Mouse (Mus musculus) frontal cortex, adult (tissue): ENCODE data around the gene Aarsd1.
"Not testable (repeated sequence)": the region's sequence is repeated elsewhere in the genome, so short reads cannot be mapped to it uniquely, and the experiment has no call there.

Source experiments
- ATAC-seq: cut with Nextera tagmentation; 2 replicates; pipeline ENCODE4 v1.9.2; 2017; ENCODE audit warnings: mild to moderate bottlenecking, moderate library complexity, mixed read lengths; ENCODE audit not compliant: low TSS enrichment

Gene Aarsd1

DNA sequence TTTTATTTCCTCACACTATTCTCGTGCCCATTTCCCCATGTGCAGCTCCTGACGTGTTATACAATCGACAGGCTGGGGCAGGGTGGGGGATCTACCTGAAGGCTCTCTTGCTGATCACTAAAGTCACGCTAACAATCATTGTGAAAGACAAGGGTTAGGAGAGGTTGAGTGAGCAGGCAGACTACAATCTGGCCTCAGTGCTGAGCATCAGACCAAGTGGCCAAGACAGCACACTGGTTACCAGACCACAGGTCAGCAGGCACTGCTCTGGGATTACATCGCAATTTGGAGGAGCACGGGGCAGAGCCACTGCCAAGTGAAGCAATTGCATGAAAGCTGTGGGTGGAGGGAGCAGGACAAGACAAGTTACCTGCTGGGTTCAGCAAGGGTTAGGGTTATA is 38.5 kb downstream of the Aarsd1 start:
- ATAC-seq, result no peak

DNA sequence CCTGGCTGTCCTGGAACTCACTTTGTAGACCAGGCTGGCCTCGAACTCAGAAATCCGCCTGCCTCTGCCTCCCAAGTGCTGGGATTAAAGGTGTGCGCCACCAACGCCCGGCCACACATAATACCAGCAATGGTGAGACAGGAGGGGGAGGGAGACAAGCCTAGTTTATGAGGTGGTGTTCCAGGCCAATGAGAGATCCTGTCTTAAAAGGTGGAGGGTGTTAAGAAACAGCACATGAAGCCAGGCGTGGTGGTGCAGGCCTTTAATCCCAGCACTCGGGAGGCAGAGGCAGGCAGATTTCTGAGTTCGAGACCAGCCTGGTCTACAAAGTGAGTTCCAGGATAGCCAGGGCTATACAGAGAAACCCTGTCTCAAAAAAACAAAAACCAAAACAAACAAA is 39.2 kb downstream of the Aarsd1 start:
- not testable (repeated sequence) for ATAC-seq

DNA sequence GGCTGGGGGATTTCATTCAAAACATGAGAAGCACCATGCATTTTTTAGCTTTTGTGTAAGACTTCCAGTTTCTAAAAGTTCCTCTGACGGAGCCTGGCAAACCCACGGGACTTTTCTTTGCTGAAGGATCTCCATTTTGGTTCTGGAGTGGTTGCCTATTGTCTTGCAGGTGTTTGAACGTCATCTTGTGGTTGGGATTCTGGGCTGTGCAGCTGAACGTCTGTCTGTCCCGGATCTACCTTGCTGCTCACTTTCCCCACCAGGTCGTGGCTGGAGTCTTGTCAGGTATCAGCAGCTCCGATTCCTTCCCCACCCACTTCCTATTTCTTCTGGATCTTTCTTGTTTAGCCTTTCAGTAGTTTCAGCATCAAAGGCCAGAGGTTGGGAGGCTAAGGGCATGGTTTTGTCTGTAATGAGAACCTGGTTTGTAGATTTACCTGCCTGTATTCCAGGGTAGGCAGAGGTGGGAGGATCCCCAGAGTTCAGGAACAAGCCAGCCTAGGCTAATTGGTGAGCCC is 42.9 kb downstream of the Aarsd1 start:
- ATAC-seq, result no peak

DNA sequence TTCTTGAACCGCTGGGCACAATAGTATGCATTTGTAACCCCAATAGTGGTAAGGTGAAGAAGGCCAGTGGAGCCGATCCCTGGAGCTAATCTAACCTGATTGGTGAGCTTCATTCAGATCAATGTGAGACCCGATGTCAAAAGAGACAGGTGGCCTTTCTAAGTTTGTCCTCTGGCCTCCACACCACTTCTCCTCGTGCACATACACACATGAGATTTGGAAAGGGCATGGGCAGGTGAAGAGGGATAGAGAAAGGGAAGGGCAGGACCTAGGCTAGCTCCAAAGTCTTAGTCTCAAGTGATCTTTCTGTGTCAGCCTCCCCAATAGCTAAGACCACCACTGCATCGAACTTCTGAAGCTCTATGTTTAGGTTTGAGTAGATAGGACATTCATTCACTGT is 47.3 kb downstream of the Aarsd1 start:
- no peak for ATAC-seq

DNA sequence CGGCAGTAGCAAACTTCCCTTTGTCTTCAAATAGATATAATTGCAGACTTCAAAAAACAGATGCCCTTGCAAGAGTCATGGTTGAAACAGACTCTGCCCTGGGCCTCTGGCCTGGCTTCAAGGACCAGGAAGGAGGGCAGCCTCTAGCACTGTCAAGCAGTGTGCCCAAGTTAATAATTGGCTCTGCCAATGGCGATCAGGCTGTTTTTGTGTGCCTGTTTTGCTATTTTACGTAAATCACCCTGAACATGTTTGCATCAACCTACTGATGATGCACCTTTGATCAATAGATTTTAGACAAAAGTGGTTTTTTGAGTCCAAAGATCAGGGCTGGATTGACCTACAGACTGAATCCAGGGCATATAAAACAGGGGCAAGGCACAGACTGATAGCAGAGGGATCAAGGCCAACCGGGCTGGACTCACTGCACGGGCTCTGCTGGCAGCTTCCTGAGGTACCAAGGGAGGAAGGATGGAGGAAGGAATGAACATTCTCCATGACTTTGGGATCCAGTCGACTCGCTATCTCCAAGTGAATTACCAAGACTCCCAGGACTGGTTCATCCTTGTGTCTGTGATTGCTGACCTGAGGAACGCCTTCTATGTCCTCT is 50.0 kb downstream of the Aarsd1 start, which contains the start of gene G6pc:
G6pc (plus strand) TSS at position 236 of the 610 bp plus-strand sequence.
- ATAC-seq, result no peak

DNA sequence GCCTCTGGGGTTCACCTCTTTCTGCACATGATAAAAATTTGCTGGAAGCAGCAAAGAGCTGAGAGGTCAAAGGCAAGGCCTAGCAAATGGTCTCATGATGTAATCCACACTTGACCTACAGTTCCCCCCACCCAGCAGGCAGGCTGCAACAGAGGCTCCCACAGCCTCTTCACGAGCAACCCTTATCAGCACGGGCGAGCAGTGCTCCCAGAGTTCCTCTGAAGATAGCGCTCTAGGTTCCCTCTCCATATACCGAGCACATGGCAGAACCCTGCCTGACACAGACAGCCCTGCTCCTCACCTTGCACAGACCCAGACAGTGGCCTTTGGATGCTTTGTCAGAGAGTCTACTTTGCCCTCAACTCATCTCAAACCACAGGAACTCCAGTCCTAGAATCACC is 52.9 kb downstream of the Aarsd1 start:
- no peak for ATAC-seq

DNA sequence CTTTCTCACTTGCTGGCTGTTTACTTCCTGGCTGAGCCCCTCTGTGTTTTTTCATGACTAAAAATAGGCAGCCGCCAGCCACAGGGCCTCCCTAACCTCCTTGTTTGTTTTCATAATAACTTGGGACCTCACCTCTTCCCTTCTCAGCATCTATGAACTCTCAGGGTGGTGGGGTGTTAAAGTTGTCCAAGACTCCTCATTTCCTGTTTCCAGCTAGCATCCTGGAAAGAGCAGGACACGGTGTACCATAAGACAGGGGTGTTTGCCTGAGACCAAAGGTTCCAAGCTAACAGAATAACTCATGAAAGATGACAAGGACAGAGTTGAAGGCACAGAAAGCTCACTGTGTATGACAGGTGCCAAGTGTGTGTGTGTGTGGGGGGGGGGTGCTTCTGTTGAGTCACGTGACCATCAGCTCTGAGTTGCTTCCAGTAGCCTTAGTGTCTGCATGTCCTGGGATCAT is 56.7 kb downstream of the Aarsd1 start:
- ATAC-seq, result no peak

DNA sequence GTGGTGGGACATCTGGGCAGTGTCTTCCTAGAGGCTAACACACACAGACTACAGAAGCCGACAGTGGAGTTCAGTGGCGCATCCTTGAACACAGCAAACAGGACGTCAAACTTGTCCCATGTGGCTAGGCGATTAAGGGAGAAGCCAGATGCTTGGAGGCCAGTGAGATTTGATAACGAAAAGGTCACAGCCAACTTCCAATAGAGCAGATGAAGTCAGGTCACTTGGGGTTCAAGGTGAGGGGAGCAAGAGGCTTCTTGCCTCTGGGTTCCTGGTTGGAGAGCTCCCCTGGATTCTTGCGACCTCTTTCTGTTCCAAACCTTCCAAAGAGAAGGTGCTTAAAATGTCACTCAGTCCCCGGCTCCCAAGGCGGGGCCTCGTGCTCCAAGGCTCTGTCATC is 57.6 kb downstream of the Aarsd1 start:
- no peak for ATAC-seq

DNA sequence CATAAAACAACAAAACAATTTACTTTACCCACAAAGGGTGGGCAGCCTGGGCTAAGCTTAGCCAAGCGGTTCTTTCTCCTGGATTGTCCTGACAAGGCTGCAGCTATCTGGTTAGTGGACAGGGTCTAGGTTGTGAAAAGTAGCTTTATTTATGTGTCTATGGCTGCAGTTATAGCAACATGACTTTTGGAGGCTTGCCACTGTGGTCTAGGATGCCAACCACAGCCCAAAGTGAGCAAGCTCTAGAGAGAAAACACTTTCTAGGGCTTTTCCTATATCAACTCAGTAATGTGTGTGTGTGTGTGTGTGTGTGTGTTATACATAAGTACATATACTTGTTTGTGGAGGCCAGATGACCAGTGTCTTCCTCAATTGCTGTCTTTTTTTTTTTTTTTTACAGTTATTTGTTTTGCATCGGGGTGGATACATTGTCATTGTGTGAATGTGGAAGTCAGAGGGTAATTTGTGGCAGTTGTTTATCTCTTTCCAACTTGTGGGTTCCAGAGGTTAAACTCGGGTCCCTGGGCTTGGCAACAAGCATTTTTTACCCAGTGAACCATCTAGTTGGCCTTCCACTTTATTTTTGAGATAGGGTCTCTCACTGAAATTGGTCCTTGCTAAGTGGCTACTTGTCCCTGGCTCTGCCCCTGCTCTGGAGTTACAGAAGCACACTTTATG is 59.8 kb downstream of the Aarsd1 start:
- ATAC-seq, result no peak
